Mouse (Mus musculus) inflammation-experienced regulatory T-cells (primary cell): ENCODE results near the gene Nufip2. TPM values are rescaled to one million over a fixed set of nuclear protein-coding genes. Genes with fewer than 3 reads are reported as not detected.

ENCODE experiments used
- polyA plus RNA-seq, 2 experiments: library from polyadenylated mRNA; unstranded; fragments of 100-300 nt; shearing (Covaris generic); gene quantifications; one replicate each; pipeline ENCODE4 v1.2.1; 2017

Nufip2 gene
- 10 to 100 TPM; 47.9 to 64.4 TPM for polyA plus RNA-seq

GRCm38 (mm10) chr11:77685383-77686265 lies at the start of gene Nufip2:
TSS of gene Nufip2 (plus strand) at chr11:77686155.

GRCm38 (mm10) chr11:77725183-77725582 lies 39.2 kb downstream of the Nufip2 start, which contains the start of gene Cryba1:
TSS of gene Cryba1 (minus strand) at chr11:77725283.

DNA sequence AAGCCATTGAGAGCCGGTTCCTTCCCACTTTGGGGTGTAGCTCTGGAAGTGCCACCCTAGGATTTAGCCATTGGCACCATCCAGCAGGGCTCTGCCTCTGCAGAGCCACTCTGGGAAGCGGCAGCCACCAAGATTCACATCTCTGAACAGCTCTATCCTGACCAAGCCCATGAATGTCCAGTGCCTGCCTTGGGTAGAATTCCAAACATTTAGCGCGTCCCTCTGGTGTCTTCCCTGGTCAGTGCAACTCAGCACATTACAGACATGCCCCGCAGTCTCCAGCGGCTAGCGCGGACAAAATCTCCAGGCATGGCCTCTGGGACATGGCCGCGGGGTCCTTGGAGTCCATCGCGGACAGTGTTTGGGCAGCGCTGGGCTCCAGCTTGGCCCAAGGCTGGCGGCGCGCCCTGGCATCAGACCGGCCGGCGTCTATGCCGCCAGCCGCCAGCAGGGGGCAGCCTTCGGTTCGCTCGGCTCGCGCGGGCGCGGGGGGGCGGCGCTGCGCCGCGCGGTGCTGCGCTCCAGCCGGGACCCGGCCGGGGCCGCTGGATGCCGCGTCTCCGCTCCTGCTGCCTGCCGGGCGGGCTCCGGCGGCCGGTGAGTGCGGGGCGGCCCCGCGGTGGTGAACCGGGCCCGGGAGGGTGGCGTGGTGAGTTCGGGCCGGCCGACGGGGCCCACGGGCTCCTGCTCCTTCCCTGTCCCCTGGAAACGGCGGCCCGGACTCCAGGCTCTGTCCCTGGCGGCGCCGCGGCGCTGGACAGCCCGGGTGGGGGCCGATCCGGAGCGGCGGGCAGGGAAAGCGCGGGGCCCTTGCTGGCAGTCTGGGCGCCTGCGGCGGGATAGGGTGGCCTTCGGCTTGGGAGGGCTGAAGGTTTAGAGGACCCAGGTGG lies 77.1 kb downstream of the Nufip2 start, which contains the start of gene Myo18a:
Gene Myo18a (plus strand): TSS at position 464 of the 890 bp plus-strand sequence.

GRCm38 (mm10) chr11:77787707-77788106 lies 101.8 kb downstream of the Nufip2 start, which contains the start of gene Gm10277:
TSS of gene Gm10277 (minus strand) at chr11:77787747.

Other genes with a start within 250 kb of the Nufip2 start
- gene Coro6, start 223.7 kb upstream of the Nufip2 start, polyA plus RNA-seq = not detected
- 1 to 10 TPM; 6.3 to 6.5 TPM for gene Ankrd13b, start 196.5 kb upstream of the Nufip2 start, polyA plus RNA-seq
- gene Git1, start 192.6 kb upstream of the Nufip2 start, polyA plus RNA-seq = 10 to 100 TPM; 45.6 to 59.6 TPM
- gene Abhd15, start 171.0 kb upstream of the Nufip2 start, polyA plus RNA-seq = 1 to 10 TPM in 1 of 2 experiments, under 1 TPM in 1; 0.70 to 9.0 TPM
- gene Trp53i13, start 170.2 kb upstream of the Nufip2 start, polyA plus RNA-seq = 10 to 100 TPM; 29.8 to 53.3 TPM
- 1 to 10 TPM in 1 of 2 experiments, under 1 TPM in 1; 0.34 to 2.1 TPM for gene Gm10392, start 167.0 kb upstream of the Nufip2 start, polyA plus RNA-seq
- 1 to 10 TPM; 7.2 to 7.5 TPM for gene Taok1, start 78.3 kb upstream of the Nufip2 start, polyA plus RNA-seq
- under 1 TPM; 0.19 to 0.61 TPM for gene Cryba1, start 39.1 kb downstream of the Nufip2 start, polyA plus RNA-seq
- gene Myo18a, start 77.1 kb downstream of the Nufip2 start, polyA plus RNA-seq = 10 to 100 TPM; 54.4 to 62.9 TPM
- gene Gm10277, start 101.6 kb downstream of the Nufip2 start, polyA plus RNA-seq = 1 to 10 TPM in 1 of 2 experiments, not detected in 1; 1.4 TPM
- gene Pipox, start 207.9 kb downstream of the Nufip2 start, polyA plus RNA-seq = 1 to 10 TPM in 1 of 2 experiments, under 1 TPM in 1; 0.18 to 1.2 TPM
- gene Sez6, start 244.6 kb downstream of the Nufip2 start, polyA plus RNA-seq = 1 to 10 TPM in 1 of 2 experiments, under 1 TPM in 1; 0.18 to 1.2 TPM